Mouse (Mus musculus) retina, postnatal 7 days (tissue): Measurements from ENCODE around the gene Ntrk3.

ENCODE experiments used
- DNase-seq: peaks from one replicate; pipeline ENCODE4 v3.0.0-alpha.2; 2012; ENCODE audit warnings: low read depth, low spot score

Ntrk3 gene

GRCm38 (mm10) chr7:78623686-78624085, 114.1 kb downstream of the Ntrk3 start:
- no peak for DNase-seq

GRCm38 (mm10) chr7:78621115-78621514, 116.7 kb downstream of the Ntrk3 start:
- DNase-seq, result no peak

- peak; percentile 9 for DNase-seq
These were observed 117.8 kb downstream of the Ntrk3 start for GRCm38 (mm10) chr7:78619818-78620577.

- DNase-seq, result no peak
These were observed 132.2 kb downstream of the Ntrk3 start for GRCm38 (mm10) chr7:78605538-78606130.

GRCm38 (mm10) chr7:78603922-78604321, 133.9 kb downstream of the Ntrk3 start:
- no peak for DNase-seq

GRCm38 (mm10) chr7:78601851-78602250, 136.0 kb downstream of the Ntrk3 start:
- DNase-seq, result no peak

- DNase-seq, result no peak
These were observed 136.9 kb downstream of the Ntrk3 start for GRCm38 (mm10) chr7:78600886-78601285.

- no peak for DNase-seq
These were observed 137.7 kb downstream of the Ntrk3 start for GRCm38 (mm10) chr7:78599941-78600677.

GRCm38 (mm10) chr7:78598147-78598546, 139.7 kb downstream of the Ntrk3 start:
- no peak for DNase-seq

- DNase-seq, result no peak
These were observed 140.3 kb downstream of the Ntrk3 start for GRCm38 (mm10) chr7:78597251-78598129.

GRCm38 (mm10) chr7:78596556-78596955, 141.3 kb downstream of the Ntrk3 start:
- no peak for DNase-seq

- no peak for DNase-seq
These were observed 141.9 kb downstream of the Ntrk3 start for GRCm38 (mm10) chr7:78595895-78596294.

GRCm38 (mm10) chr7:78592948-78593347, 144.9 kb downstream of the Ntrk3 start:
- no peak for DNase-seq

GRCm38 (mm10) chr7:78592172-78592571, 145.6 kb downstream of the Ntrk3 start:
- DNase-seq, result no peak

GRCm38 (mm10) chr7:78589766-78590165, 148.0 kb downstream of the Ntrk3 start:
- no peak for DNase-seq

- DNase-seq, result no peak
These were observed 151.0 kb downstream of the Ntrk3 start for GRCm38 (mm10) chr7:78586800-78587199.

- no peak for DNase-seq
These were observed 151.9 kb downstream of the Ntrk3 start for GRCm38 (mm10) chr7:78585960-78586359.

- no peak for DNase-seq
These were observed 152.9 kb downstream of the Ntrk3 start for GRCm38 (mm10) chr7:78584936-78585335.

- DNase-seq, result no peak
These were observed 153.3 kb downstream of the Ntrk3 start for GRCm38 (mm10) chr7:78584499-78584898.

GRCm38 (mm10) chr7:78583678-78584077, 154.1 kb downstream of the Ntrk3 start:
- DNase-seq, result no peak

GRCm38 (mm10) chr7:78581341-78581740, 156.5 kb downstream of the Ntrk3 start:
- no peak for DNase-seq
